Mouse (Mus musculus) lung, postnatal 0 days (tissue): ENCODE results near the gene Trpc6. TPM values are rescaled to one million over a fixed set of nuclear protein-coding genes. Genes with fewer than 3 reads are reported as not detected.
A peak's percentile ranks its signal among the peaks of the same experiment; 100 is the strongest.

Source experiments
- ATAC-seq: fragments of 200-750 bp; cut with Nextera tagmentation; 2 replicates; pipeline ENCODE4 v1.8.0; 2017; ENCODE audit warnings: moderate library complexity
- DNase-seq: peaks from one replicate; pipeline ENCODE4 v3.0.0-alpha.2; 2016; ENCODE audit warnings: low spot score
- H3K27ac ChIP-seq: fragments of 300-500 bp; sonication (generic); 2 replicates; pipeline ENCODE4 v1.5.1; 2014; ENCODE audit warnings: antibody characterized with exemption, mild to moderate bottlenecking, low read length, mixed read lengths
- H3K27me3 ChIP-seq: fragments of 300-500 bp; sonication (generic); replicated peaks from 2 replicates; pipeline ENCODE4 v1.6.1; 2014; ENCODE audit warnings: low read length, mixed read lengths; ENCODE audit not compliant: insufficient read depth
- H3K36me3 ChIP-seq: fragments of 300-500 bp; sonication (generic); 2 replicates; pipeline ENCODE4 v1.6.1; 2014; ENCODE audit warnings: low read length, mixed read lengths; ENCODE audit not compliant: insufficient read depth
- H3K4me1 ChIP-seq: fragments of 300-500 bp; sonication (generic); 2 replicates; pipeline ENCODE4 v1.6.1; 2014; ENCODE audit warnings: antibody characterized with exemption, low read depth, low read length, mixed read lengths; ENCODE audit not compliant: insufficient read depth
- H3K4me2 ChIP-seq: fragments of 300-500 bp; sonication (generic); replicated peaks from 2 replicates; pipeline ENCODE4 v1.6.1; 2014; ENCODE audit warnings: low read depth, mild to moderate bottlenecking, low read length, moderate library complexity, mixed read lengths
- H3K4me3 ChIP-seq: fragments of 300-500 bp; sonication (generic); 2 replicates; pipeline ENCODE4 v1.5.1; 2014; ENCODE audit warnings: low read depth, low read length
- H3K9ac ChIP-seq: fragments of 300-500 bp; sonication (generic); replicated peaks from 2 replicates; pipeline ENCODE4 v1.6.1; 2014; ENCODE audit warnings: low read depth, mild to moderate bottlenecking
- H3K9me3 ChIP-seq: fragments of 300-500 bp; sonication (generic); 2 replicates; pipeline ENCODE4 v1.6.1; 2016; ENCODE audit warnings: low read length, mixed read lengths
- CTCF ChIP-seq: IDR thresholded peaks from 2 replicates; pipeline ENCODE4 v1.5.1; 2016; ENCODE audit warnings: antibody characterized with exemption, mild to moderate bottlenecking
- EP300 ChIP-seq: IDR thresholded peaks from 2 replicates; pipeline ENCODE4 v1.6.1; 2016; ENCODE audit warnings: antibody characterized with exemption, mild to moderate bottlenecking, control low read depth
- WGBS: fragments of 180-500 bp; shearing (Covaris S2); extraction: QIAGEN DNeasy Blood & Tissue Kit; methylation state at CpG from one replicate; pipeline ENCODE4 v1.1.7; 2014; 5-methylcytosine and 5-hydroxymethylcytosine counted together
- polyA plus RNA-seq: library from polyadenylated mRNA; unstranded; fragments of >200 nt; fragmentation: Nextera tagmentation; extraction: Ambion mirVana; gene quantifications from 2 replicates; pipeline ENCODE4 v1.2.1, GENCODE M21; 2015

Trpc6 gene
- polyA plus RNA-seq, 1 experiment from 2014 or later = 11.6 TPM

DNA sequence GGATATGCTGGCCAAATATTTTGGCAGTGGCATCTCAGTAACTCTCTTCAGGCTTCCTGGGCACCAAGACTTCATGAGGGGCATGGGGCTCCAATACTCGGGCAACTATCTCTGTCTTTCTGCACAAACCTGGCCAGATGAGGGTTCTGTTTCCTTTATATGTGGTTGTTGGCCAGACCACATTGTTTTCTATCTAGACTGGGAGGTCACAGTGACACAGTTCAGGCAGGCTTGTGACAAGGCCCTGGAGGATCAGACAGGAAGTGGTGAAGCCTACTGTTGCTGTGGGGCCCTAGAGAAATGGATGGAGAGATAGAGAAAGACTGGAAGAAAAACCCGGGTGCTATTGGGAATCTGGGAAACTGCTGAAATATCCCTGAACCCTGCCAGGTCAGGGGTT lies 149.2 kb downstream of the Trpc6 start:
- Histone ChIP-seq H3K9me3 (no peaks in the 10 kb centered on the region), H3K9ac (no peak overlapping the region), H3K36me3 (no peaks in the 10 kb centered on the region), H3K27me3 (no peaks in the 10 kb centered on the region), H3K27ac (no peak overlapping the region), H3K4me1 (no peaks in the 10 kb centered on the region), H3K4me3 (no peak overlapping the region), H3K4me2 (no peak overlapping the region)
- TF ChIP-seq EP300 = no peak
- no peak for TF ChIP-seq CTCF
- ATAC-seq (no peak), DNase-seq (no peak)
- 58% methylated on average over 2 of the region's 2 CpGs for WGBS

GRCm38 (mm10) chr9:8700669-8701068 lies 156.7 kb downstream of the Trpc6 start:
- DNase-seq (peak; percentile 65), ATAC-seq (no peak)
- TF ChIP-seq EP300 (no peak), CTCF (peak; percentile 92)
- H3K4me2 ChIP-seq = no peak overlapping the region
- H3K27me3 ChIP-seq = no peaks in the 10 kb centered on the region
- H3K27ac ChIP-seq = no peak overlapping the region
- no peaks in the 10 kb centered on the region for H3K9me3 ChIP-seq
- H3K36me3 ChIP-seq = no peaks in the 10 kb centered on the region
- no peaks in the 10 kb centered on the region for H3K4me1 ChIP-seq
- H3K9ac ChIP-seq = no peak overlapping the region
- no peak overlapping the region for H3K4me3 ChIP-seq
- 27% methylated on average over 5 of the region's 5 CpGs for WGBS

- ATAC-seq (no peak), DNase-seq (no peak)
- H3K4me1 ChIP-seq = no peaks in the 10 kb centered on the region
- no peak overlapping the region for H3K4me3 ChIP-seq
- no peaks in the 10 kb centered on the region for H3K36me3 ChIP-seq
- H3K4me2 ChIP-seq = no peak overlapping the region
- TF ChIP-seq EP300 (no peak), CTCF (no peak)
- H3K9ac ChIP-seq = no peak overlapping the region
- no peaks in the 10 kb centered on the region for H3K9me3 ChIP-seq
- H3K27ac ChIP-seq = no peak overlapping the region
- 53% methylated on average over 1 of the region's 1 CpGs for WGBS
- H3K27me3 ChIP-seq = no peaks in the 10 kb centered on the region
These were observed 159.6 kb downstream of the Trpc6 start for GRCm38 (mm10) chr9:8703516-8703915.

DNA sequence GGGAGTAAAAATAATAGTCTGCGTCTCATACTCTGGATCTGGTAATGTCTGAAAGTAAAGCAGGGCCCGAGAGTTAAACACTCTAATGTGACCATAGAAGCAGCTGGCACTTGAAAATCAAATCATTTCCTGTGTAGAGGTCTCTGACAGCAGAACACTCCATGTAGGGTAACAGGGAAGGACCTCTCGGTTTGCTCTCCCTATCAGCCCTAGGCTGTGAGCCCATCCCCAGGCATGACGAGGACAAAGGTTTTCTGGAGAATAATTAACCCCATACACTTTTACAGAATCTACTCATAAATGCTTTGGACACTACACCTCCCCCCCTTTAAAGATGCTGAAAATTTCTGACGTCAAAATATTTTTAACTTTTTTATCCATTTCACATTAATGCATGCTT lies 160.0 kb downstream of the Trpc6 start:
- Histone ChIP-seq H3K9me3 (no peaks in the 10 kb centered on the region), H3K4me3 (no peak overlapping the region), H3K27ac (no peak overlapping the region), H3K27me3 (no peaks in the 10 kb centered on the region), H3K4me2 (no peak overlapping the region), H3K4me1 (no peaks in the 10 kb centered on the region), H3K36me3 (no peaks in the 10 kb centered on the region), H3K9ac (no peak overlapping the region)
- DNase-seq (no peak), ATAC-seq (no peak)
- 37% methylated on average over 5 of the region's 5 CpGs for WGBS
- TF ChIP-seq EP300 (no peak), CTCF (no peak)

GRCm38 (mm10) chr9:8710052-8710739 lies 166.3 kb downstream of the Trpc6 start:
- H3K27ac ChIP-seq = no peak overlapping the region
- H3K4me1 ChIP-seq = no peaks in the 10 kb centered on the region
- H3K4me3 ChIP-seq = no peak overlapping the region
- no peaks in the 10 kb centered on the region for H3K36me3 ChIP-seq
- TF ChIP-seq EP300 = 0 out of 2 replicates have a peak, but pooled peaks have one; percentile 19
- TF ChIP-seq CTCF = no peak
- 24% methylated on average over 3 of the region's 3 CpGs for WGBS
- H3K4me2 ChIP-seq = no peak overlapping the region
- H3K9me3 ChIP-seq = no peaks in the 10 kb centered on the region
- H3K9ac ChIP-seq = no peak overlapping the region
- ATAC-seq (peak; percentile 55; the same call in 1 of the 2 replicates), DNase-seq (peak; percentile 18)
- H3K27me3 ChIP-seq = no peaks in the 10 kb centered on the region

DNA sequence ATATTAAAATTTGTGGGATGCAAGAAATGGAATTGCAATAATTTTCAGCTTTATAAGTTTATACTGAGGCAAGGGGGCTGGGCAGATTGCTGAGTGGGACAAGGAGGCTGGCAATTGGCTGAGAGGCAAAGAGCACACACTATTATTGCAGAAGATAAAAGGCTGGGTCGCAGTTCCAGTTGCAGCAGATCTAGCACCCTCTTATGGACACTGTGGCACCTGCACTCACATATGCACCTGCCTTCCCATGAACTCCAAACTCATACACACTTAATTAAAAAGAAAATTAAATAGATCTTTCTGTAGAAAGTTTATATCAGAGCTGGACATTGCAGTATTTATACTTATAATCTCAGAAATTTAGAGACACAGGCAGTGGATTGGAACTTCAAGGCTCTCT lies 175.1 kb downstream of the Trpc6 start:
- no peak for TF ChIP-seq EP300
- peak; percentile 40 for TF ChIP-seq CTCF
- no peak overlapping the region for H3K9ac ChIP-seq
- no peak overlapping the region for H3K4me2 ChIP-seq
- no peaks in the 10 kb centered on the region for H3K9me3 ChIP-seq
- no peaks in the 10 kb centered on the region for H3K27me3 ChIP-seq
- no peak overlapping the region for H3K27ac ChIP-seq
- ATAC-seq = no peak
- DNase-seq = no peak
- 56% methylated on average over 1 of the region's 1 CpGs for WGBS
- H3K36me3 ChIP-seq = no peaks in the 10 kb centered on the region
- no peak overlapping the region for H3K4me3 ChIP-seq
- H3K4me1 ChIP-seq = no peaks in the 10 kb centered on the region
